Mouse (Mus musculus): ENCODE data around the gene Dst. TPM values are rescaled to one million over a fixed set of nuclear protein-coding genes. Genes with fewer than 3 reads are reported as not detected.

Dst gene
- polyA plus RNA-seq, 1 experiment from 2014 or later, result 23.5 TPM

GRCm38 (mm10) chr1:34038571-34038970, 130.5 kb downstream of the Dst start:
- Histone ChIP-seq H3K4me3 (no peak overlapping the region), H3K27me3 (no peaks in the 10 kb centered on the region), H3K4me1 (peaks cover 30% of the 10 kb centered on the region), H3K36me3 (no peaks in the 10 kb centered on the region), H3K9ac (no peak overlapping the region), H3K27ac (no peak overlapping the region), H3K9me3 (0 out of 2 replicates have a peak, but pooled peaks cover 2% of the 10 kb centered on the region), H3K4me2 (replicated peaks) (no peak overlapping the region)
- no peak for ATAC-seq (ENCODE audit: low FRiP score, low read depth)
- WGBS, result 89% methylated on average over 7 of the region's 7 CpGs

- H3K9me3 ChIP-seq, result 0 out of 2 replicates have a peak, but pooled peaks cover 2% of the 10 kb centered on the region
Observed at GRCm38 (mm10) chr1:34040049-34040448, 132.0 kb downstream of the Dst start.

GRCm38 (mm10) chr1:34040901-34041721, 133.1 kb downstream of the Dst start:
- no peaks in the 10 kb centered on the region for H3K27me3 ChIP-seq
- 24% methylated on average over 8 of the region's 8 CpGs for WGBS
- no peak overlapping the region for H3K9ac ChIP-seq
- 0 out of 2 replicates have a peak overlapping the region, but pooled peaks have one; percentile 22 for H3K27ac ChIP-seq
- no peak overlapping the region for H3K4me3 ChIP-seq
- no peak for ATAC-seq (ENCODE audit: low FRiP score, low read depth)
- peaks cover 29% of the 10 kb centered on the region for H3K4me1 ChIP-seq
- H3K9me3 ChIP-seq, result 0 out of 2 replicates have a peak, but pooled peaks cover 2% of the 10 kb centered on the region
- H3K4me2 ChIP-seq (replicated peaks), result no peak overlapping the region
- H3K36me3 ChIP-seq, result no peaks in the 10 kb centered on the region

More at GRCm38 (mm10) chr1:34040049-34040448, 132.0 kb downstream of the Dst start:
- Histone ChIP-seq H3K4me1 (peaks cover 30% of the 10 kb centered on the region), H3K27ac (no peak overlapping the region), H3K36me3 (no peaks in the 10 kb centered on the region), H3K4me3 (no peak overlapping the region), H3K9ac (no peak overlapping the region), H3K4me2 (replicated peaks) (no peak overlapping the region), H3K27me3 (no peaks in the 10 kb centered on the region)
- WGBS, result 62% methylated on average over 3 of the region's 3 CpGs
- ATAC-seq (ENCODE audit: low FRiP score, low read depth), result no peak

- Histone ChIP-seq H3K9ac (no peak overlapping the region), H3K4me1 (peaks cover 31% of the 10 kb centered on the region), H3K4me3 (no peak overlapping the region), H3K27me3 (no peaks in the 10 kb centered on the region), H3K27ac (no peak overlapping the region), H3K36me3 (no peaks in the 10 kb centered on the region), H3K9me3 (0 out of 2 replicates have a peak, but pooled peaks cover 2% of the 10 kb centered on the region), H3K4me2 (replicated peaks) (no peak overlapping the region)
- WGBS, result 72% methylated on average over 3 of the region's 3 CpGs
- no peak for ATAC-seq (ENCODE audit: low FRiP score, low read depth)
Observed at GRCm38 (mm10) chr1:34042299-34042698, 134.3 kb downstream of the Dst start.

- Histone ChIP-seq H3K4me2 (replicated peaks) (no peak overlapping the region), H3K4me1 (peaks cover 33% of the 10 kb centered on the region), H3K36me3 (no peaks in the 10 kb centered on the region), H3K9me3 (0 out of 2 replicates have a peak, but pooled peaks cover 2% of the 10 kb centered on the region), H3K27ac (no peak overlapping the region), H3K27me3 (no peaks in the 10 kb centered on the region), H3K9ac (no peak overlapping the region), H3K4me3 (no peak overlapping the region)
- WGBS, result 77% methylated on average over 8 of the region's 8 CpGs
- no peak for ATAC-seq (ENCODE audit: low FRiP score, low read depth)
Observed at GRCm38 (mm10) chr1:34043327-34043726, 135.3 kb downstream of the Dst start.

GRCm38 (mm10) chr1:34043836-34044550, 136.0 kb downstream of the Dst start:
- no peak overlapping the region for H3K4me2 ChIP-seq (replicated peaks)
- no peaks in the 10 kb centered on the region for H3K36me3 ChIP-seq
- no peak overlapping the region for H3K4me3 ChIP-seq
- H3K9me3 ChIP-seq, result no peaks in the 10 kb centered on the region
- H3K9ac ChIP-seq, result no peak overlapping the region
- peak overlapping the region; percentile 77; the same call in 1 of the 2 replicates for H3K27ac ChIP-seq
- H3K27me3 ChIP-seq, result no peaks in the 10 kb centered on the region
- ATAC-seq (ENCODE audit: low FRiP score, low read depth), result no peak
- 85% methylated on average over 7 of the region's 7 CpGs for WGBS
- H3K4me1 ChIP-seq, result peaks cover 33% of the 10 kb centered on the region

GRCm38 (mm10) chr1:34044675-34045074, 136.7 kb downstream of the Dst start:
- peaks cover 33% of the 10 kb centered on the region for H3K4me1 ChIP-seq
- H3K9me3 ChIP-seq, result no peaks in the 10 kb centered on the region
- no peaks in the 10 kb centered on the region for H3K36me3 ChIP-seq
- 27% methylated on average over 3 of the region's 3 CpGs for WGBS
- no peak overlapping the region for H3K9ac ChIP-seq
- no peak for ATAC-seq (ENCODE audit: low FRiP score, low read depth)
- no peaks in the 10 kb centered on the region for H3K27me3 ChIP-seq
- no peak overlapping the region for H3K4me2 ChIP-seq (replicated peaks)
- no peak overlapping the region for H3K4me3 ChIP-seq
- H3K27ac ChIP-seq, result peak overlapping the region; percentile 77; the same call in 1 of the 2 replicates

GRCm38 (mm10) chr1:34047285-34047684, 139.3 kb downstream of the Dst start:
- ATAC-seq (ENCODE audit: low FRiP score, low read depth), result no peak
- Histone ChIP-seq H3K27me3 (no peaks in the 10 kb centered on the region), H3K4me2 (replicated peaks) (no peak overlapping the region), H3K9ac (no peak overlapping the region), H3K4me3 (no peak overlapping the region), H3K9me3 (no peaks in the 10 kb centered on the region), H3K36me3 (no peaks in the 10 kb centered on the region), H3K27ac (no peak overlapping the region), H3K4me1 (peaks cover 31% of the 10 kb centered on the region)
- WGBS, result 83% methylated on average over 3 of the region's 3 CpGs

- Histone ChIP-seq H3K4me2 (replicated peaks) (no peak overlapping the region), H3K9me3 (no peaks in the 10 kb centered on the region), H3K36me3 (no peaks in the 10 kb centered on the region), H3K9ac (no peak overlapping the region), H3K27ac (no peak overlapping the region), H3K4me1 (peaks cover 19% of the 10 kb centered on the region), H3K4me3 (no peak overlapping the region), H3K27me3 (no peaks in the 10 kb centered on the region)
- 91% methylated on average over 3 of the region's 3 CpGs for WGBS
- ATAC-seq (ENCODE audit: low FRiP score, low read depth), result no peak
Observed at GRCm38 (mm10) chr1:34051251-34051650, 143.2 kb downstream of the Dst start.

- Histone ChIP-seq H3K4me3 (no peak overlapping the region), H3K36me3 (no peaks in the 10 kb centered on the region), H3K9ac (no peak overlapping the region), H3K9me3 (no peaks in the 10 kb centered on the region), H3K27me3 (no peaks in the 10 kb centered on the region), H3K4me1 (peaks cover 15% of the 10 kb centered on the region), H3K4me2 (replicated peaks) (no peak overlapping the region), H3K27ac (no peak overlapping the region)
- ATAC-seq (ENCODE audit: low FRiP score, low read depth), result no peak
- WGBS, result 39% methylated on average over 5 of the region's 5 CpGs
Observed at GRCm38 (mm10) chr1:34052422-34052821, 144.4 kb downstream of the Dst start.

GRCm38 (mm10) chr1:34054970-34055369, 146.9 kb downstream of the Dst start:
- Histone ChIP-seq H3K36me3 (no peaks in the 10 kb centered on the region), H3K4me2 (replicated peaks) (no peak overlapping the region), H3K4me1 (peaks cover 15% of the 10 kb centered on the region), H3K9me3 (no peaks in the 10 kb centered on the region), H3K27me3 (no peaks in the 10 kb centered on the region), H3K27ac (no peak overlapping the region), H3K9ac (no peak overlapping the region), H3K4me3 (no peak overlapping the region)
- no peak for ATAC-seq (ENCODE audit: low FRiP score, low read depth)
- 89% methylated on average over 10 of the region's 10 CpGs for WGBS

GRCm38 (mm10) chr1:34056658-34057057, 148.6 kb downstream of the Dst start:
- Histone ChIP-seq H3K36me3 (no peaks in the 10 kb centered on the region), H3K9ac (no peak overlapping the region), H3K27me3 (no peaks in the 10 kb centered on the region), H3K4me3 (no peak overlapping the region), H3K4me1 (peaks cover 26% of the 10 kb centered on the region), H3K4me2 (replicated peaks) (no peak overlapping the region), H3K9me3 (no peaks in the 10 kb centered on the region), H3K27ac (no peak overlapping the region)
- no peak for ATAC-seq (ENCODE audit: low FRiP score, low read depth)
- 87% methylated on average over 14 of the region's 14 CpGs for WGBS

Measured in limb, embryonic 13.5 days (tissue).